Mouse (Mus musculus) bone marrow macrophage, adult 2 months (primary cell): Measurements from ENCODE around the gene Gadd45gip1.

Source experiments
- CTCF ChIP-seq: IDR thresholded peaks from 2 replicates; pipeline ENCODE4 v1.5.1; 2012; ENCODE audit warnings: low read depth, mild to moderate bottlenecking, low read length, moderate library complexity
- POLR2A ChIP-seq: IDR thresholded peaks from 2 replicates; pipeline ENCODE4 v1.6.1; 2012; ENCODE audit warnings: mild to moderate bottlenecking, low read depth, low read length, borderline replicate concordance

- TF ChIP-seq CTCF (no peak), POLR2A (no peak)
Measured at GRCm38 (mm10) chr8:84841514-84841913, 10.2 kb downstream of the Gadd45gip1 start.
